Mouse (Mus musculus): Measurements from ENCODE around the gene Tmod2.

GRCm38 (mm10) chr9:75625556-75626307 is 14.6 kb upstream of the Tmod2 start, which contains the start of gene Lysmd2:
- no peak for TF ChIP-seq CTCF (IDR thresholded peaks at IDR 0.05; ENCODE audit: borderline replicate concordance, insufficient read depth, low read length)
- TF ChIP-seq POLR2A (IDR thresholded peaks at IDR 0.05; ENCODE audit: low read depth, low read length), result peak; percentile 63
